Mouse (Mus musculus): ENCODE data around the gene Cars2. TPM values are rescaled to one million over a fixed set of nuclear protein-coding genes. Genes with fewer than 3 reads are reported as not detected.
A peak's percentile ranks its signal among the peaks of the same experiment; 100 is the strongest.
"Not testable (repeated sequence)": the region's sequence is repeated elsewhere in the genome, so short reads cannot be mapped to it uniquely, and the experiment has no call there.

Gene Cars2
- polyA plus RNA-seq, 1 experiment from 2014 or later = 22.6 TPM

GRCm38 (mm10) chr8:11569260-11570097, 18.9 kb upstream of the Cars2 start:
- Histone ChIP-seq H3K27me3 (no peaks in the 10 kb centered on the region), H3K36me3 (ENCODE audit: poor library complexity, severe bottlenecking) (peaks cover 46% of the 10 kb centered on the region), H3K4me1 (no peaks in the 10 kb centered on the region), H3K9ac (no peak overlapping the region), H3K9me3 (replicated peaks) (no peaks in the 10 kb centered on the region), H3K27ac (no peak overlapping the region), H3K4me3 (no peak overlapping the region), H3K4me2 (no peak overlapping the region)
- ATAC-seq = no peak
- 89% methylated on average over 22 of the region's 22 CpGs for WGBS

- H3K4me2 ChIP-seq; H3K4me1 ChIP-seq; H3K9ac ChIP-seq; H3K4me3 ChIP-seq; H3K27me3 ChIP-seq; H3K9me3 ChIP-seq (replicated peaks); H3K27ac ChIP-seq; ATAC-seq: not testable (repeated sequence)
- H3K36me3 ChIP-seq (ENCODE audit: poor library complexity, severe bottlenecking) = peaks cover 59% of the 10 kb centered on the region
- WGBS = 96% methylated on average over 2 of the region's 2 CpGs
Observed at GRCm38 (mm10) chr8:11568193-11568592, 17.6 kb upstream of the Cars2 start.

GRCm38 (mm10) chr8:11564721-11565120, 14.1 kb upstream of the Cars2 start:
- no peak for ATAC-seq
- no peak overlapping the region for H3K4me2 ChIP-seq
- H3K4me1 ChIP-seq = peaks cover under 1% of the 10 kb centered on the region; the same call in 1 of the 2 replicates
- H3K4me3 ChIP-seq = no peak overlapping the region
- no peaks in the 10 kb centered on the region for H3K27me3 ChIP-seq
- WGBS = 91% methylated on average over 7 of the region's 7 CpGs
- no peaks in the 10 kb centered on the region for H3K9me3 ChIP-seq (replicated peaks)
- H3K27ac ChIP-seq = no peak overlapping the region
- no peak overlapping the region for H3K9ac ChIP-seq
- peaks cover 75% of the 10 kb centered on the region for H3K36me3 ChIP-seq (ENCODE audit: poor library complexity, severe bottlenecking)

- H3K4me1 ChIP-seq = peaks cover 5% of the 10 kb centered on the region
- no peak overlapping the region for H3K27ac ChIP-seq
- no peaks in the 10 kb centered on the region for H3K27me3 ChIP-seq
- 89% methylated on average over 5 of the region's 5 CpGs for WGBS
- H3K36me3 ChIP-seq (ENCODE audit: poor library complexity, severe bottlenecking) = peaks cover 74% of the 10 kb centered on the region
- no peak overlapping the region for H3K9ac ChIP-seq
- H3K4me3 ChIP-seq = no peak overlapping the region
- no peak for ATAC-seq
- H3K9me3 ChIP-seq (replicated peaks) = no peaks in the 10 kb centered on the region
- no peak overlapping the region for H3K4me2 ChIP-seq
Observed at GRCm38 (mm10) chr8:11564236-11564635, 13.7 kb upstream of the Cars2 start.

- Histone ChIP-seq H3K4me3 (no peak overlapping the region), H3K4me2 (no peak overlapping the region), H3K9ac (no peak overlapping the region), H3K36me3 (ENCODE audit: poor library complexity, severe bottlenecking) (peaks cover 41% of the 10 kb centered on the region), H3K27ac (no peak overlapping the region), H3K9me3 (replicated peaks) (no peaks in the 10 kb centered on the region), H3K4me1 (peaks cover 13% of the 10 kb centered on the region), H3K27me3 (no peaks in the 10 kb centered on the region)
- no peak for ATAC-seq
- WGBS = 83% methylated on average over 9 of the region's 9 CpGs
Observed at GRCm38 (mm10) chr8:11560220-11560619, 9.6 kb upstream of the Cars2 start.

GRCm38 (mm10) chr8:11559511-11559910, 8.9 kb upstream of the Cars2 start:
- peak overlapping the region; percentile 76; the same call in 1 of the 2 replicates for H3K4me2 ChIP-seq
- 0 out of 2 replicates have a peak overlapping the region, but pooled peaks have one; percentile 8 for H3K4me3 ChIP-seq
- no peak overlapping the region for H3K9ac ChIP-seq
- WGBS = 90% methylated on average over 3 of the region's 3 CpGs
- H3K27ac ChIP-seq = no peak overlapping the region
- no peaks in the 10 kb centered on the region for H3K27me3 ChIP-seq
- H3K36me3 ChIP-seq (ENCODE audit: poor library complexity, severe bottlenecking) = peaks cover 34% of the 10 kb centered on the region
- peaks cover 16% of the 10 kb centered on the region for H3K4me1 ChIP-seq
- no peak for ATAC-seq
- H3K9me3 ChIP-seq (replicated peaks) = no peaks in the 10 kb centered on the region

GRCm38 (mm10) chr8:11557768-11558629, 7.4 kb upstream of the Cars2 start:
- under 1% methylated on average over 66 of the region's 67 CpGs for WGBS
- H3K4me2 ChIP-seq = peak overlapping the region; percentile 76
- H3K27me3 ChIP-seq = no peaks in the 10 kb centered on the region
- peak overlapping the region; percentile 99 for H3K27ac ChIP-seq
- peaks cover 27% of the 10 kb centered on the region for H3K4me1 ChIP-seq
- H3K4me3 ChIP-seq = peak overlapping the region; percentile 92
- peak; percentile 74 for ATAC-seq
- H3K9ac ChIP-seq = peak overlapping the region; percentile 96
- no peaks in the 10 kb centered on the region for H3K9me3 ChIP-seq (replicated peaks)
- peaks cover 18% of the 10 kb centered on the region for H3K36me3 ChIP-seq (ENCODE audit: poor library complexity, severe bottlenecking)

- Histone ChIP-seq H3K9me3 (replicated peaks) (no peaks in the 10 kb centered on the region), H3K9ac (peak overlapping the region; percentile 96), H3K4me1 (peaks cover 27% of the 10 kb centered on the region), H3K4me3 (peak overlapping the region; percentile 92), H3K4me2 (peak overlapping the region; percentile 76), H3K27me3 (no peaks in the 10 kb centered on the region), H3K27ac (peak overlapping the region; percentile 99), H3K36me3 (ENCODE audit: poor library complexity, severe bottlenecking) (peaks cover 16% of the 10 kb centered on the region)
- ATAC-seq = no peak
- under 1% methylated on average over 32 of the region's 32 CpGs for WGBS
Observed at GRCm38 (mm10) chr8:11557424-11557767, 6.8 kb upstream of the Cars2 start.

GRCm38 (mm10) chr8:11556691-11557423, 6.3 kb upstream of the Cars2 start:
- peak overlapping the region; percentile 99 for H3K27ac ChIP-seq
- peak overlapping the region; percentile 76 for H3K4me2 ChIP-seq
- H3K27me3 ChIP-seq = no peaks in the 10 kb centered on the region
- under 1% methylated on average over 53 of the region's 85 CpGs for WGBS
- H3K9me3 ChIP-seq (replicated peaks) = no peaks in the 10 kb centered on the region
- H3K9ac ChIP-seq = peak overlapping the region; percentile 96
- peaks cover 27% of the 10 kb centered on the region for H3K4me1 ChIP-seq
- no peak for ATAC-seq
- H3K4me3 ChIP-seq = peak overlapping the region; percentile 92
- H3K36me3 ChIP-seq (ENCODE audit: poor library complexity, severe bottlenecking) = peaks cover 11% of the 10 kb centered on the region

- peak overlapping the region; percentile 99 for H3K27ac ChIP-seq
- H3K9ac ChIP-seq = peak overlapping the region; percentile 96
- peak; percentile 89 for ATAC-seq
- under 1% methylated on average over 86 of the region's 103 CpGs for WGBS
- 0 out of 2 replicates have a peak, but pooled peaks cover 2% of the 10 kb centered on the region for H3K36me3 ChIP-seq (ENCODE audit: poor library complexity, severe bottlenecking)
- peak overlapping the region; percentile 92 for H3K4me3 ChIP-seq
- no peaks in the 10 kb centered on the region for H3K9me3 ChIP-seq (replicated peaks)
- peak overlapping the region; percentile 76 for H3K4me2 ChIP-seq
- peaks cover 28% of the 10 kb centered on the region for H3K4me1 ChIP-seq
- no peaks in the 10 kb centered on the region for H3K27me3 ChIP-seq
Observed at GRCm38 (mm10) chr8:11555720-11556591, 5.4 kb upstream of the Cars2 start.
